Mouse (Mus musculus) right cerebral cortex, postnatal 4 days (tissue): ENCODE measurements around the gene Cklf.
"Not testable (repeated sequence)": the region's sequence is repeated elsewhere in the genome, so short reads cannot be mapped to it uniquely, and the experiment has no call there.

Experiments
- DNase-seq: peaks from one replicate; pipeline ENCODE4 v3.0.0-alpha.2; 2022

Gene Cklf

GRCm38 (mm10) chr8:104250439-104251367 lies at the start of gene Cklf:
Gene Cklf (plus strand): TSS chr8:104250861.
- peak; percentile 74 for DNase-seq

GRCm38 (mm10) chr8:104201622-104202021 lies 49.0 kb upstream of the Cklf start:
- no peak for DNase-seq

GRCm38 (mm10) chr8:104202320-104202719 lies 48.3 kb upstream of the Cklf start:
- no peak for DNase-seq

- no peak for DNase-seq
Observed at GRCm38 (mm10) chr8:104205292-104205691, 45.4 kb upstream of the Cklf start.

- DNase-seq: no peak
Observed at GRCm38 (mm10) chr8:104217601-104218000, 33.1 kb upstream of the Cklf start.

- DNase-seq: peak; percentile 57
Observed at GRCm38 (mm10) chr8:104219079-104219478, 31.6 kb upstream of the Cklf start.

- peak; percentile 83 for DNase-seq
Observed at GRCm38 (mm10) chr8:104219806-104220205, 30.9 kb upstream of the Cklf start.

GRCm38 (mm10) chr8:104227048-104227447 lies 23.6 kb upstream of the Cklf start:
- no peak for DNase-seq

- no peak for DNase-seq
Observed at GRCm38 (mm10) chr8:104230377-104230776, 20.3 kb upstream of the Cklf start.

GRCm38 (mm10) chr8:104232039-104232438 lies 18.6 kb upstream of the Cklf start:
- no peak for DNase-seq

- DNase-seq: no peak
Observed at GRCm38 (mm10) chr8:104232919-104233318, 17.7 kb upstream of the Cklf start.

- no peak for DNase-seq
Observed at GRCm38 (mm10) chr8:104234573-104234972, 16.1 kb upstream of the Cklf start.

- no peak for DNase-seq
Observed at GRCm38 (mm10) chr8:104239418-104239861, 11.2 kb upstream of the Cklf start.

- no peak for DNase-seq
Observed at GRCm38 (mm10) chr8:104242038-104242644, 8.5 kb upstream of the Cklf start.

GRCm38 (mm10) chr8:104246621-104247020 lies 4.0 kb upstream of the Cklf start:
- no peak for DNase-seq

- no peak for DNase-seq
Observed at GRCm38 (mm10) chr8:104247054-104247907, 3.4 kb upstream of the Cklf start.

- no peak for DNase-seq
Observed at GRCm38 (mm10) chr8:104247908-104248275, 2.8 kb upstream of the Cklf start.

GRCm38 (mm10) chr8:104248276-104248675 lies 2.4 kb upstream of the Cklf start, which contains the start of gene Tk2:
Gene Tk2 (minus strand): TSS chr8:104248558.
- peak; percentile 82 for DNase-seq

- no peak for DNase-seq
Observed at GRCm38 (mm10) chr8:104249442-104249996, 1.1 kb upstream of the Cklf start.

GRCm38 (mm10) chr8:104251461-104251860 lies 800 bp downstream of the Cklf start:
- DNase-seq: no peak

- no peak for DNase-seq
Observed at GRCm38 (mm10) chr8:104253016-104253415, 2.4 kb downstream of the Cklf start.

- DNase-seq: not testable (repeated sequence)
Observed at GRCm38 (mm10) chr8:104261802-104262201, 11.1 kb downstream of the Cklf start.
